Mouse (Mus musculus) granulocyte monocyte progenitor cell, adult 5-6 weeks (primary cell): ENCODE results near the gene Frem1. TPM values are rescaled to one million over a fixed set of nuclear protein-coding genes. Genes with fewer than 3 reads are reported as not detected.

Source experiments
- ATAC-seq: replicated peaks from 2 replicates; pipeline ENCODE4 v1.8.0; 2016; ENCODE audit warnings: mild to moderate bottlenecking, moderate TSS enrichment, inconsistent platforms; ENCODE audit not compliant: poor library complexity, severe bottlenecking
- total RNA-seq, 2 experiments: library from RNA; stranded (forward) in 1 of 2; stranded (reverse) in 1 of 2; fragments of 200-712, 200-1000 nt in 1 of 2; fragments of >200 nt in 1 of 2; fragmentation: Nextera tagmentation in 1 of 2; gene quantifications; 2 replicates each; pipeline ENCODE4 v1.2.3; 2014 to 2017

Gene Frem1
- total RNA-seq, 2 experiments from 2014 or later = not detected

DNA sequence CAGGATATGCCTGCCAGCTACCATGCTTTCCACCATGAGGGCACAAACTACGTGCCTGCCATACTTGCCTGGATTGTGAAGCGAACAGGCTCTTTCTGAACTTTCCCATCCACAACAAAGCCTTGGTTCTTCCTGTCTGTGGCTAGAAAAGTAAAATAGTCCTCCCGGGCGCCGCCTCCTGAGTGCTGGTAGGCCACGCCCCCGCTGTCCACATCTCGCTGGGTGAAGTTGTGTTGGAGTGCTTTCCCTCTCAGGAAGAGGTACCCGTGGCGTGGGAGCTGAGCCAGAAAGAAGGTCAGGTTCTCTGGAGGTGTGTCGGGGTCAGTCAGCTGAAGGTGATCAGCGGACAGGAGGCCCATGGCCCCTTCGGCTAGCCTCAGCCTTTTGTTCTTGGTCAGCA, 111.9 kb downstream of the Frem1 start:
- ATAC-seq = peak; percentile 48

DNA sequence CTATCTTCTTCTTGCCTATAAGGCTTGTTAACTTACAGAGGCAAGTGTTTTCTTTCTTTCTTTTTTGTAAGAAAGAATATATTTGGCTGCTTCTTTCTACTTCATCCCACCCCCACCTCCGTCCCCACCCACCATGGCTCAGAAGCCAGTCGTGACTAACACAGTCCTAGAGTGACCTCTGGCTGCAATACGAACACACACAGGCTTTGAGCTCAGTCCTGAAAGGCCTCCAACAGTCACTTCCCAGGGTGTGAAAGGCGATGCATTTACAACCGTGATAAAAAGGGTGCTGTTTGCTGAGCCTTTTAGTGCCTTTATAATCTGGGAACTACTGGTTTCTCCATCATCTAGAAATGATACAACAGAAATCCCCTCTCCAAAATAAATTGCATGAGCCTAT, 117.8 kb downstream of the Frem1 start:
- peak; percentile 71 for ATAC-seq

DNA sequence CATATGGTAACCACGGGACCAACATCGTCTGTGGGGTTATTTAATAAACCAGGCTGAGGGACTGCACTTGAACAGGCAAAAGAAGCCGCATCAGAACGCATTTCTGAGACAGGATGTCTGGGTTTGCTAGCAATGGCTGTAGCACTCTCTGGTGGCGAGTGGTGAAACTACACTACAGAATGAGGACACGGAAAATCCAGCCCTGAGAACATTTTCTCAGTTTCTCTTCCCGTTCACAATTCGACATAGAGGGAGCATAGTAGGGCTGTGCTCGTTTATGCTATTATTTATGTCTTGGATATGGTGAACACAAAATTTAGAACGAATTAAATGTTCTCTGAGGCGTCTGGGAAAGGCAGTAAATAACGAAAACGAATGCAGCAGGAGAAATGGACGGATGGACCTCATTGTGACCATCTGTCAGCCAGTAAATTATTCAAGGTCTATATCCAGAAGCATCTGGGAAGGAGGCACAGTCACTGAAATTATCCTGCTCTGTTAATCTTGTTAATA, 118.4 kb downstream of the Frem1 start:
- peak; percentile 97 for ATAC-seq

DNA sequence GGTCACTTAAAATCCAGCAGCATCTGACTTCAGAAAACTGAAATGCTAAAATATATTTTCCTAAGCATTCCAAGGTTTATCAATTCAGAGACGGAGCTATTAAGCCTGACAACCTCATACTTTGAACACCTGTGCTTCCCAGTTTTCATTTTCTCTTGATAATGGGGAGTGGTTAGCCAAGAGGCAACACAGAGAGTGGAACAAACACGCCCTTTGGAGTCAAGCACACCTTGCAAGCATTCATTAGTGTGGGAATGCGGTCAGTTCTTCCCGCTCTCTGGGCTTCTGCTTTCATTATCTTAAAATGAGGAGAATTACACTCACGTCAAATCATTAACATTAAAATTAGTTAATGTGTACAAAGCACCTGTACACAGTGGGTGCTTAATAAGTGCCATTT, 122.1 kb downstream of the Frem1 start:
- ATAC-seq = no peak

DNA sequence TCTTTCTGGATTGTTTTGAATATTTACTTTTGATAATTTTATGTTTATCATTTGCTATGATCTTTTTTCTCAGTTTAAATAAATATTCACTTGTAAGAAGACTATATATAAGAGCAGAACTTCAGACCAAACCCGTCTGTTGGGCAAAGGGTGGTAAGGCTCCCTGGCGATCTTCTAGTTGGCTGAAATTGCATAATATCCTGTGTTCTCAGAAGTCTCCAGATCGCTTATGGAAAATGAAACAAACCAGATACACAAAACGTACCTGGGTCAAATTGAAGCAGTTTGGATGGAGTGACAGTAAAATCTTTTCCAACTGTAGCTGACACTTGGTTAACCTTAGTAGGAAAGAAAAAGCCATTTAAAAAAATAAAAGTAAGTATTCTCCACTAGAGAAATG, 130.2 kb downstream of the Frem1 start:
- peak; percentile 73 for ATAC-seq

DNA sequence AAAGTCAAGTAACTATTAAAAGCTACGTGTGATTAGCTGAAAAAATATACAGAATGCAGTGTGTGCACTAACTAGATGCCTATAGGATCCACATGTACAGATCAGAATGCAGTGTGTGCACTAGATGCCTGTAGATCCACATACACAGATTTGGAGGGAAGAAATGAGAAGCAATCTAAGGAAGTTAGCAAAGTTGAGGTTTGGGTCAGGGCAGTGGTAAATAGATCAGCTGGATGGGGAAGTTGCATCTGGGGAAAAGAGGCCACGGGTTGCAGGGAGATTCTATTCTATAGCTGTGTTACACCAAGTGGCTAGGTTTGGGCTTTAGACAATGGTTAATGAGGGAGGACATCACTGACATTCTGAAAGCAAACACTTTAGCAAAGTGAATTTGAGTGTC, 133.5 kb downstream of the Frem1 start:
- peak; percentile 71 for ATAC-seq

DNA sequence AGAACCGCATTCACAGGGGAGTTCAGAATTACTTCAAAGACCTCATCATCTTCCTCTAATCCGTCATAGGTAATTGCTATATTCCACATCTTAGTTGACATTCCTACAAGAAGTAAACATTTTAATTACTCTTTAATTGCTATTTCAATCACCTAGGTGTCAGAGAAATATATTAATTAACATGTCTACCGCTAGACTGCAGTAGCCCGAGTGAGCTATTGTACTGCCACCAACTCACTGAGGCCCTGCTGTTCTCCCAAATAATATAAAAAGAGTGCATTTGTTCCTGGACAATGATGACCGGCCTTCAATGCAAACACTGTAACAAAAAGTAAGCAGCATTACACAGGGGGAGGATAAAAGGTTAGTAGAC, 135.5 kb downstream of the Frem1 start:
- ATAC-seq = no peak

DNA sequence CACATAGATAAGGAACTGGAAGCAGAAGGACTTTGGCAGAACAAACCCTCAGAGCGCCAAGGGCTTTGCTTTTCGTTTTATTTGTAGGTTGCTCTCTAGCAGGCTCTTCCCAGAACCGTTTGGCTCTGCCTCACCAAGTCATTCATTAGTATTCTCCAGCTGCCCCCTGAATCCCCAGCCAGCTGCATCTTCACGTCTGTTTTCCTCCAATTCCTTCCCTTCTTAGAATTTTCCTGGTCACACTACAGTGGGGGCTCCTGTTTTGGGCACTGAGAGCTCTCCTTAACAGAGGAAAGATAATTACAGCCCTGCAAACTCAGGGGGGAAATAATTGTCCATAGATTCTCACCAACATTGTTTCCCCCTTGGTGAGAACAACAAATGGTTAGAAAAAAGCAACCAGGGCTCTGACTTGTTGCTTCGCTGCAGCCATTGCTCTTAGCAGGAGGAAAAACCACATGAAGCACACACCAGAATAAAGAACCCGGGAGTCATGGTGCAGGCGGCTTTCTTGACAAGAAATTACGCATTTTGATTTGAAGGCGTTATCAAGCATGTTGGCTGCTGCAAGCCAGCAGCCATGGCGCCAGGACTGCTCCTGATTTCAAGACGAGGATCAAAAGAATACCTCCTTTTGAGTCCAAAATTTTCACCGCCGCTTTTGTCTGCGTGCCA, 136.0 kb downstream of the Frem1 start:
- ATAC-seq = no peak

DNA sequence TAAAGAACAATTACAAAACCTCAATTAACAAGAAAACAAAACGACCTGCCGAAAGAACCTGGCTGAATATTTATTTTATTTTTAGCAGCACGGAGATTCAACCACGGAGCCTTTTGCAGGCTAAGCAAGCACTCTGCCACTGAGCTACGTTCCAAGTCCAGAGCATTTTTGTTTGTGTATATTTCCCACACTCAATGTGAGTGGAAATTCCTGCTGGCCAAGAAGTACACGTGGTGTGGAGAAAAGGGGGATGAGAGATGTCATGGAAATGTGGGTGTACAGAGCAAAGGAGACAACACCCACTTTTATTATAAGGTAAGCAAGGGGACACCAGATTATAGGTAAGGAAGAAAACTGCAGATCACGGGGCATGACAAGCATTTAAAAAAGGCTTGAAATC, 136.6 kb downstream of the Frem1 start:
- ATAC-seq = no peak

DNA sequence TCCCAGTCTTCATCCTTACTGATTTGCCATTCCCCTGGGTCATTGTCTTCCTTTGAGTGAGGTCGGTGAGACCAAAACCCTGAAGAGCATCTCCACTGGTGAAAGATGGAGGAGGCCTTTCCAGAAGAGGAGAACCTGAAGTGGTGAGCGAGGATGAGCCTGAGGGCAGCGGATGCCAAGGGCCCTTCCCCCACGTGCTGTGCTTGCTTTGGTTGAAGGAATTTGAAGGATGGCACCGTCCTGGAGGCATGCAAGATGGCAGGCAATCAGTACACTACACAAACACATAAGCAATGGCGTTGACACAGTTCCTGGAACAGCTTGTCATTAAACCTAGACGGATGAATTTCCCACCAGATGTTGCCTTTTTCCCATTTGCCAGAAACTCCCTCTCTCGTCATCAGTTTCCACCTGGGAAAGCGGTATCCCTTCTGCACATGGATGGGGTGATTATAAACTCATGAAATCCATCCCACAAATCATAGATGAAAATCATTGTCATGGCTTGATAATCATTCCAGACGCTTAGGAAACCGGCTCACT, 137.5 kb downstream of the Frem1 start:
- no peak for ATAC-seq

DNA sequence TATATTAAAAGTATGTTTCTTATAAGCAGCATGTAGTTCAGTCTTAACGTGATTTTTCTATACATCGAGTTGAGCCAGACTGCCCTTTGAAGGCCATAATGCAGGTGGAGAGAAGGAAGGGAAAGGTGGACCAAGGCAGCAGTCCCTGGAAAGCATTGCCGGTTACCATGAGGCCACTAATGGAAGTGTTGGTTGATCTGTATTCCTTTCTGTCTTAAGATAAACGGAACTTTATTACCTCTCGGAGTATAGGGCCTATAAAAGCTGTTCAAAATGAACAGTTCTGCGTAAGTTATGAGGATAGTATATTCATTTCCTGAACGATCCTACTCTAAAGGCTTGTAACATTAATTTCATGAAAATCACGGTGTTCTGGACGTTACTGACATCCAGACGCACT, 156.9 kb downstream of the Frem1 start:
- ATAC-seq = no peak

DNA sequence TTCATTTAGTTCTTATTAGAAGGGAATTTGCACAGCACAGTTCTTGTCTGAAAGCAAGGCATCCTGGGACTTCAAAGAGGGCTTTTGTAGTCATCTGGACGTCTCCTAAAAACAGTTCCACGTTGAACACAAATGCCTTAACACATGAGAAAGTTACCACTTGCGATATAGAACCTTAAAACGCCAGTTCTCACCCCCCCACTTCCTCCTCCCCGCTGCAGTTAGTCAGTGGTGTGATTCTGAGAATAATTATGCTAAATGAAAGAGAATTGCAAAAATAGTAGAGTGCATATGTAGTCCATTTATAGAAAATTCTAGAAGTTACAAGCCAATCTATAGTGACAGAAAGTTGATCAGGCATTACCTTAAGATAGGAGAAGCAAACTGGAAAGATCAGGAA, 159.9 kb downstream of the Frem1 start:
- ATAC-seq = no peak

DNA sequence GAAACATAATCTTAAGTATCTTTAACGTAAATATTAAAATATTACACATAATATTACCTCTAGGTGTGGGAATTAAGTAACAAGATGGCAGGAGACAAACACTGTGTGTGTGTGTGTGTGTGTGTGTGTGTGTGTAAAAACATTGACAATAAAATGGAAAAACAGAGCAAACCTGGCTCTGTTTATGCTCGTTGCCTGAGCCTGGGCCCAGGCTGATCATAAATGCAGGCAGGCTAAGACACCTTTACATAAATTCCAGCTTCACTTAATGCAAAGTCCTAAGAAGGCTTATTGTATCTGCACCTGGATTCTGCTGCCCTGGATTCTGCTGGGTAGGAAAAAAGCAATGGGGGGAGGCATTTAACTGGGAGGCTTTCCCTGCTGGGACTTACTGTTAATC, 160.6 kb downstream of the Frem1 start:
- ATAC-seq = no peak

DNA sequence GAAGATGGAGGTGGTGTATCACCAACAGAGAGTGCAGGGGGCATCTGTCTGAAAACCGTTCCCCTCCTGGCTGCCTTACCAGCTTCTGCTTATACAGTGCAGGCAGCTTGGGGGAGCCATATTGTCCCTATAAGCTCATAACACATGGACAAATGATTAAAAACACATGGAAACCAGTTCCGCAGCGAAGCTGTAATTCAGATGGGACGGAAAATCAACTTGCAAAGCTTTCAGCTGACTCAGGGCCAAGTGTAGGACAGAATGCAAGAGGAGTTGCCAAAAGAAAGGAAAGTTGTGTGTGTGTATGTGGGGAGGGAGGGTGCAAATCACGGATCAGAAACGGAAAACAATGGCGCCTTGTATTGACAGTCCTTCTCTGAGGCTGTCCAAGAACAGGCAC, 161.1 kb downstream of the Frem1 start:
- ATAC-seq = no peak

DNA sequence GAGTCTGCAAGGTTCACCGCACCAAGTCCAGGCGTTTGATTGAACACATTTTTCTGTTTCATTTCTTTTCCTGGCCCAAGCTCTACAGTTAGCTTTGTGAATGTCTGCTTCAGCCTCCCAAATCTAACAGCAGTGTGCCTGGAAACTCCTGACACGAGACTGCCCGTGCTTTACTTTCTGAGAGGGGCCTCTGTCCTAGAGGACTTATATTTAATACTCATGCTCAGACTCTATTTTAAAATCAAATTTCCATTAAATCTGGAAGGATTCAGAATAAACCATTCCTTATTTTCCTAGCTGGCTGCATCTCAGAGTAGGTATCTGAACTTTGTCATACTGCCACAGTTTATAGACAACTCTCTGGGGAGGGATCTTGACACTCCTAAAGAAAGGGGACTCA, 161.6 kb downstream of the Frem1 start:
- no peak for ATAC-seq

DNA sequence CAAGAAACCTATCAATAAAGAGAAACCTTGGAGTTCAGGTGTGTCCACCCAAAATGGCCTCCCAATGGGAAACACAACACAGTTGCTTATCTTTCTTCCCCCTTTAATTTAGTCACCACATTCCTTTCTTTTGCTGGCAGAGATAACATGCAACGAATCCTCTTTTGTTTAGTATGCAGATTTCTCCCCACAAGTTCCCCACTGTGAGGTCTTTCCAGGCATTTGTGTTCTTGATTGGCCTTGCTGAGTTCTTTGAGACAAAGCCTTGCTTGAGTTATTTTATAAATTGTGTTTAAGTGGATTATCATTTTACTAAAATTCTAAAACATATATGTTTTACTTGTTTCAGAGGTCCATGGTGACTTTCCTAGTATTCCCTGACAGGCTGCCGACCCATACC, 166.0 kb downstream of the Frem1 start:
- ATAC-seq = no peak

DNA sequence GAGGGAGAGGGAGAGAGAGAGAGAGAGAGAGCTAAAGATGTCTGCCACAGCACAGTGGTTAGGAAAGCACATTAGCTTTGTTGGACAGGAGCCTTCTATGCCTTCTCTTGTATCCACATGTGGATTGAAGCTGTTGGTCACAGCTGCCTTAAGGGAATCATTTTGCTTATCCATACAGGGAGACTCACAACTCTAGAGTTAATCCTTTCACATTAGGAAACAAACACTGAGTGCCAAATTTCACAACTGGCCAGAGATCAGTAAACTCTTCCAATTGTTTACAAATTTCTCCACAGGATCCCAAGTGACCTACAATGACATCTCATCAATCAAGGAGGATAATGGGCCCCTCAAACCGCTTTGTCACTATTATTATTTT, 166.6 kb downstream of the Frem1 start:
- no peak for ATAC-seq

DNA sequence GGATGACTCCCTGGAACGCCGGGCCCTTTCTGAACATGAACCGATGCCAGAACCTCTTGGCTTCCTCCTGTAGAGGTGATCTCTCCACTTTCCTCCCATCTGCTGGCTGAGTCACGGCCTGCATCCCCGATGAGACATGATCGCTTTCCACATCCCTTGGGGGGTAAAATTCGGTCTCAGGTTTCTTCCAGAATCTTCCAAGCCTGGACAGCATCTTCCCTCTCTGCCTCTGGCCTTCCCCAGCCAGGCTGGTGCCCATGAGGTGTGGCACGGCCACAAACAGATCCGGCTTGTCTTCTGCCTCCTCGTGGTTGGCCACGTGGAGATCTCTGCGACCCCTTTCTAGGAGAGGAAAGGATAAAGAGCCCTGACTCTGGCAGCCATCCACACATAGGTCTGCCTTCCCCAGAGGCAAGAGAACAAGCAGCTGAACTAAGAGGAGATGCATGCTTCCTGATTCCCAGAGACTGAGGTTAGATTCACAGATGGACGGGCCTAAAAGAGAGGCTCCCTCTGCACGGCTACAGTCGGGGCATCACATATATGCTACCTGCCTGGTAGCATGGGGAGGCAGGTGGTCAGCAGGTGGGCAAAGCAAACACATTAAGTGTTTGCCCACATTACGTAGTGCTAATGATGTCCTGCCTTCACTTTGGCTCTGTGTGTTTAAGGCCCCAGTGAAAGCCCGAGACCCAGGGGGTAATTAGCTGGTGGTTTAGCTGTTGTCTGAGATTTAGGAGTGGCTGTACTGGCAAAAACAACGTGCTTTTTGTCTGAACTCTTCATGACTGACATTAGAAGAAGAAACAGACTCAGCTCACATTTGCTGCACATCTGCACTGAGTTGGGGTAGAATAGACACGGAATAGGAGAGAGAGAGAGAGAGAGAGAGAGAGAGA, 167.3 kb downstream of the Frem1 start, which contains the start of gene Cer1:
Gene Cer1, minus strand, starts transcription at position 513 of the 899 bp plus-strand sequence.
- ATAC-seq = no peak

DNA sequence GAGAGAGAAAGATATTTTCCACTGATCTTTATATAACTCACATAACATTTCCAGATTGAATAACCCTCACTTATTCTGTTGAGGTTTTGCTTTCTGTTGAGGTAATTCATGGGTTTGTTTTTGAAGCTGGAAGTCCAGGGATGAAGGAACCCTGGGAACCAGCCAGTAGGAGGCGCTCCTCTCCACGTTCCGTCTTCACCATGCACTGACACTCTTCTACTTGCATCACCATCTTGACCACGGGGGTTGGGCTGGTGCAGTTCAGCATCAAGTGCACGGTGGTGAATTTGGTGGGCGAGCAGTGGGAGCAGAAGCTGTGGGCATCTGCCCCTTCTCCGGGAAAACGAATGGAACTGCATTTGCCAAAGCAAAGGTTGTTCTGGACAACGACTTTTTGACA, 169.6 kb downstream of the Frem1 start:
- 0 out of 2 replicates have a peak, but pooled peaks have one; percentile 25 for ATAC-seq

DNA sequence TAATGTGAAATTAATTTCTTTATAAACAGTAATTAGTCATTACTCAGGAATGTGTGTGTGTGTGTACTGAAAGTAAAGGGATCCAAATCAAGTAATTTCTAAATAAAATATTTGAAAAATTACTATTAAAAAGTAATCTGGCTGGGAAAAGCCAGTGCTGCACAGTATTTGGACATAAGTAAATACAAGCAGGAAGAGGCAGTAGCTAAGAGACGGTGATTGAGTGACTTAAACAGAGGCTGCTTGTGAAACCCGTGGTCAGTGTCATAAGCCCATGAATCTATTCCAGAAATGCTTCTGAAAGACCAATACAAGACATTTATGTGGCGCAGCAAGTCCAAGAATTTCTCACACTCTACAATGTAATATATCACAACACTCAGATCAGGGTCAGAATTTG, 170.8 kb downstream of the Frem1 start:
- no peak for ATAC-seq

DNA sequence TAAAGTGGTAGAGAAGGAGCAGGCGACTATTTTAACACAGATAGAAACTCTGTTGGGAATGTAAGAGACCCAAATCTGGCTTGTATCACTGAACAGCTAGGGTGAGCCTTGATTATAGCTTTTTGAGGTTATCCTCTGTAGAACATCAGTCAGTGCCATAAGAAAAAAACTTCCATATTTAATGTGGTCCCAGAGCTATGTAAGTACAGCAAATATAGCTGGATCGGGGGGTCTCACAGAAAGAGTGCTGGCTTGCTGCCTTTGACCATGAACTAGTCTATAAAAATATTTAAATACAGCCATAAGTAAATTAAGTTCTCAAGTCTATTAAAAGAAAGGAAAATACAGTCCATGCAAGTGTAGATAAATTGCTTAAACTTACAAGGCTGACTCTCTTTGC, 171.9 kb downstream of the Frem1 start:
- ATAC-seq = no peak
